Mouse (Mus musculus) stomach, postnatal 0 days (tissue): ENCODE results near the gene Gm10053.

Experiments
- CTCF ChIP-seq: IDR thresholded peaks from 2 replicates; pipeline ENCODE4 v1.5.1; 2016; ENCODE audit warnings: antibody characterized with exemption, low read depth, mild to moderate bottlenecking, moderate library complexity
- EP300 ChIP-seq: optimal IDR thresholded peaks from 2 replicates; pipeline ENCODE3; 2016; ENCODE audit warnings: antibody characterized with exemption

DNA sequence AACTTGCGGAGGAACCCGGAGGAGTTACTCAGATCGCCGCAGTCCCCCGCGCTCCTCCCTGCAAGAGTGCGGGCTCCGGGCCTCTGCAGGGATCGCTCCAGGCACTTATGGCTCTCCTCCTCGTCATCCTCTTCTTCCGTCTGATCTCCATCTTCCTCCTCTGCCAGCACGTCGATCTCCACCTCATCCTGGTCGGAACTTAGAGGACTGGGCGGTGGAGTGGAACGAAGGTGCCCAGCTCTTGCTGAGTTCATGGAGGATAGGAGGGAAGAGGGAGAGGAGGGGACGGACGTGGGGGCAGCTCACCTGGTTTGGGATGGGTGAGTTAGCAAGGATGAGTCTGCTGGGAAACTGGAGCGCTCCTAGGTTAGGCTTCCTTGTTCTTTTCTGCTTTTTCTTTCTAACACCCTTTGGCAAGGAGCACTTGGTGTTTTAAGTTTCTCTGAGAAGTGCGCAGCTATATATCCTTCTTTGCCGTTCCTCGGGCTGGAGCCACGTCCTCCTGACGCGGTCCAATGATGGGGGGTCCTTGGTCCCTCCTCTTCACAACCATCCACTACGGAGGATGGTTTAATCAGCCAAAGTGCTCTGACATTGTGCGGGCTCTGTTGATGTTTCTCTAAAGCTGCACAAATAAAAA, 25.2 kb downstream of the Gm10053 start, which contains the start of gene Foxd4:
- TF ChIP-seq CTCF, result no peak
- no peak for TF ChIP-seq EP300
